Mouse (Mus musculus): ENCODE results near the gene Prkch. TPM values are rescaled to one million over a fixed set of nuclear protein-coding genes. Genes with fewer than 3 reads are reported as not detected.

Gene Prkch
- polyA plus RNA-seq, 1 experiment: 3.2 TPM

- Histone ChIP-seq H3K27me3 (ENCODE audit: control insufficient read depth, insufficient read depth, low read length) (no peaks in the 10 kb centered on the region), H3K4me1 (ENCODE audit: control insufficient read depth, insufficient read depth, low read length) (no peaks in the 10 kb centered on the region), H3K4me3 (replicated peaks; ENCODE audit: insufficient read depth, low read depth, low read length) (no peak overlapping the region), H3K27ac (ENCODE audit: insufficient read depth, low read length) (no peak overlapping the region)
- DNase-seq: no peak
- 87% methylated on average over 9 of the region's 9 CpGs for WGBS
- no peak for TF ChIP-seq CTCF (IDR thresholded peaks at IDR 0.05; ENCODE audit: borderline replicate concordance, insufficient read depth, low read depth, low read length)
- no peak for TF ChIP-seq POLR2A (IDR thresholded peaks at IDR 0.05; ENCODE audit: borderline replicate concordance, insufficient read depth, low read length)
Measured at GRCm38 (mm10) chr12:73594177-73594745, 9.7 kb downstream of the Prkch start.

- TF ChIP-seq POLR2A (IDR thresholded peaks at IDR 0.05; ENCODE audit: borderline replicate concordance, insufficient read depth, low read length) (no peak), CTCF (IDR thresholded peaks at IDR 0.05; ENCODE audit: borderline replicate concordance, insufficient read depth, low read depth, low read length) (no peak)
- no peaks in the 10 kb centered on the region for H3K4me1 ChIP-seq (ENCODE audit: control insufficient read depth, insufficient read depth, low read length)
- DNase-seq: no peak
- WGBS: 64% methylated on average over 8 of the region's 8 CpGs
- H3K4me3 ChIP-seq (replicated peaks; ENCODE audit: insufficient read depth, low read depth, low read length): no peak overlapping the region
- H3K27ac ChIP-seq (ENCODE audit: insufficient read depth, low read length): no peak overlapping the region
- no peaks in the 10 kb centered on the region for H3K27me3 ChIP-seq (ENCODE audit: control insufficient read depth, insufficient read depth, low read length)
Measured at GRCm38 (mm10) chr12:73595226-73595625, 10.6 kb downstream of the Prkch start.

GRCm38 (mm10) chr12:73598241-73598640, 13.6 kb downstream of the Prkch start:
- no peak for TF ChIP-seq CTCF (IDR thresholded peaks at IDR 0.05; ENCODE audit: borderline replicate concordance, insufficient read depth, low read depth, low read length)
- no peak for TF ChIP-seq POLR2A (IDR thresholded peaks at IDR 0.05; ENCODE audit: borderline replicate concordance, insufficient read depth, low read length)
- no peak for DNase-seq
- Histone ChIP-seq H3K4me3 (replicated peaks; ENCODE audit: insufficient read depth, low read depth, low read length) (no peak overlapping the region), H3K4me1 (ENCODE audit: control insufficient read depth, insufficient read depth, low read length) (no peaks in the 10 kb centered on the region), H3K27ac (ENCODE audit: insufficient read depth, low read length) (no peak overlapping the region), H3K27me3 (ENCODE audit: control insufficient read depth, insufficient read depth, low read length) (no peaks in the 10 kb centered on the region)
- 49% methylated on average over 6 of the region's 6 CpGs for WGBS

GRCm38 (mm10) chr12:73600457-73600856, 15.9 kb downstream of the Prkch start:
- 60% methylated on average over 4 of the region's 4 CpGs for WGBS
- H3K27me3 ChIP-seq (ENCODE audit: control insufficient read depth, insufficient read depth, low read length): no peaks in the 10 kb centered on the region
- no peak overlapping the region for H3K4me3 ChIP-seq (replicated peaks; ENCODE audit: insufficient read depth, low read depth, low read length)
- no peak overlapping the region for H3K27ac ChIP-seq (ENCODE audit: insufficient read depth, low read length)
- H3K4me1 ChIP-seq (ENCODE audit: control insufficient read depth, insufficient read depth, low read length): no peaks in the 10 kb centered on the region
- no peak for DNase-seq
- TF ChIP-seq POLR2A (IDR thresholded peaks at IDR 0.05; ENCODE audit: borderline replicate concordance, insufficient read depth, low read length) (no peak), CTCF (IDR thresholded peaks at IDR 0.05; ENCODE audit: borderline replicate concordance, insufficient read depth, low read depth, low read length) (no peak)

- 88% methylated on average over 7 of the region's 7 CpGs for WGBS
- DNase-seq: no peak
- Histone ChIP-seq H3K4me3 (replicated peaks; ENCODE audit: insufficient read depth, low read depth, low read length) (no peak overlapping the region), H3K27ac (ENCODE audit: insufficient read depth, low read length) (no peak overlapping the region), H3K27me3 (ENCODE audit: control insufficient read depth, insufficient read depth, low read length) (no peaks in the 10 kb centered on the region), H3K4me1 (ENCODE audit: control insufficient read depth, insufficient read depth, low read length) (no peaks in the 10 kb centered on the region)
- no peak for TF ChIP-seq POLR2A (IDR thresholded peaks at IDR 0.05; ENCODE audit: borderline replicate concordance, insufficient read depth, low read length)
- no peak for TF ChIP-seq CTCF (IDR thresholded peaks at IDR 0.05; ENCODE audit: borderline replicate concordance, insufficient read depth, low read depth, low read length)
Measured at GRCm38 (mm10) chr12:73602974-73603373, 18.4 kb downstream of the Prkch start.

GRCm38 (mm10) chr12:73603653-73604052, 19.1 kb downstream of the Prkch start:
- Histone ChIP-seq H3K4me1 (ENCODE audit: control insufficient read depth, insufficient read depth, low read length) (no peaks in the 10 kb centered on the region), H3K27ac (ENCODE audit: insufficient read depth, low read length) (no peak overlapping the region), H3K4me3 (replicated peaks; ENCODE audit: insufficient read depth, low read depth, low read length) (no peak overlapping the region), H3K27me3 (ENCODE audit: control insufficient read depth, insufficient read depth, low read length) (no peaks in the 10 kb centered on the region)
- WGBS: 93% methylated on average over 6 of the region's 6 CpGs
- TF ChIP-seq POLR2A (IDR thresholded peaks at IDR 0.05; ENCODE audit: borderline replicate concordance, insufficient read depth, low read length) (no peak), CTCF (IDR thresholded peaks at IDR 0.05; ENCODE audit: borderline replicate concordance, insufficient read depth, low read depth, low read length) (no peak)
- no peak for DNase-seq

- Histone ChIP-seq H3K4me1 (ENCODE audit: control insufficient read depth, insufficient read depth, low read length) (no peaks in the 10 kb centered on the region), H3K27ac (ENCODE audit: insufficient read depth, low read length) (no peak overlapping the region), H3K4me3 (replicated peaks; ENCODE audit: insufficient read depth, low read depth, low read length) (no peak overlapping the region), H3K27me3 (ENCODE audit: control insufficient read depth, insufficient read depth, low read length) (no peaks in the 10 kb centered on the region)
- no peak for DNase-seq
- TF ChIP-seq POLR2A (IDR thresholded peaks at IDR 0.05; ENCODE audit: borderline replicate concordance, insufficient read depth, low read length) (no peak), CTCF (IDR thresholded peaks at IDR 0.05; ENCODE audit: borderline replicate concordance, insufficient read depth, low read depth, low read length) (no peak)
- WGBS: 62% methylated on average over 12 of the region's 12 CpGs
Measured at GRCm38 (mm10) chr12:73604762-73605161, 20.2 kb downstream of the Prkch start.

- H3K4me1 ChIP-seq (ENCODE audit: control insufficient read depth, insufficient read depth, low read length): no peaks in the 10 kb centered on the region
- no peak overlapping the region for H3K4me3 ChIP-seq (replicated peaks; ENCODE audit: insufficient read depth, low read depth, low read length)
- TF ChIP-seq CTCF (IDR thresholded peaks at IDR 0.05; ENCODE audit: borderline replicate concordance, insufficient read depth, low read depth, low read length) (no peak), POLR2A (IDR thresholded peaks at IDR 0.05; ENCODE audit: borderline replicate concordance, insufficient read depth, low read length) (no peak)
- H3K27me3 ChIP-seq (ENCODE audit: control insufficient read depth, insufficient read depth, low read length): no peaks in the 10 kb centered on the region
- WGBS: 76% methylated on average over 4 of the region's 4 CpGs
- no peak overlapping the region for H3K27ac ChIP-seq (ENCODE audit: insufficient read depth, low read length)
- no peak for DNase-seq
Measured at GRCm38 (mm10) chr12:73605174-73605573, 20.6 kb downstream of the Prkch start.
